In the genomic region with DNA sequence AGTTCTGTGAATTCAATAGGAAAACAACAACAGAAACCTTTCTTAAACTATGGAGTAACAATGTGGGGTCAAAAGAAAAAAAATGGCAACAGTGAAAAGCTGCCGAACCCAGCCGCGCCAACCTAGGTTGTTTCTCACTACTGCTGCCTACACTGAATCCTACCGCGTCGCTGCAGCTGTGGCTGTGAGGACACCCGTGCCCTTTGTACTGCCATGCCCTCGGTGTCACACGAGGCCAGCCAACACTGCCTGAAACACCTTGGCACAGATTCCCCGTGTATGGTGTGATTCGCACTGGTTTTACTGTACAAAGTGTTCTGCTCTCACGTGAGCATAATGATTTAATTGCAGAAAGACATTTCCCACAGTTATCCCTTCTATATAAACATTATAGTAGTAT, we compare ENCODE assay signal across 8 mouse cellular contexts. TPM values are rescaled to one million over a fixed set of nuclear protein-coding genes. Genes with fewer than 3 reads are reported as not detected.
A peak's percentile ranks its signal among the peaks of the same experiment; 100 is the strongest.
DNase-seq lines count a peak whose midpoint lies in the region; ATAC-seq and TF ChIP-seq lines count a peak whose summit lies in the region.

No protein-coding gene starts in this region.

- no peak for ATAC-seq in lung, embryonic 14.5 days (ENCODE audit: insufficient read depth)

- peak overlapping the region; percentile 87 for H3K4me3 ChIP-seq in lung, embryonic 14.5 days (ENCODE audit: low read depth, low read length)

- H3K9ac ChIP-seq in lung, embryonic 14.5 days: peak overlapping the region; percentile 89

- peak overlapping the region; percentile 80 for H3K4me2 ChIP-seq in lung, embryonic 14.5 days

- H3K36me3 ChIP-seq in lung, embryonic 14.5 days (ENCODE audit: insufficient read depth): peaks cover 13% of the 10 kb centered on the region; the same call in 1 of the 2 replicates

- DNase-seq in right cerebral cortex, adult 18-20 months: peak; percentile 21
- no peak for DNase-seq in right cerebral cortex, postnatal 4 days
- peak; percentile 34 to 43 for DNase-seq in cerebellum, postnatal 25 days
- peak; percentile 61 for DNase-seq in gonadal fat pad, adult 2 months (ENCODE audit: low read depth)
- peak; percentile 66 for DNase-seq in kidney, adult 11 months
- peak; percentile 43 for DNase-seq in lung, embryonic 14.5 days
- peak; percentile 35 for DNase-seq in retina, embryonic 14.5 days (ENCODE audit: low spot score)
- no peak for DNase-seq in ovary, adult 18-20 months (ENCODE audit: low spot score)

- no peak overlapping the region for H3K27ac ChIP-seq in lung, embryonic 14.5 days (ENCODE audit: low read depth)

- no peaks in the 10 kb centered on the region for H3K9me3 ChIP-seq in lung, embryonic 14.5 days (ENCODE audit: low read depth, low read length)

- peaks cover 5% of the 10 kb centered on the region; the same call in 1 of the 2 replicates for H3K4me1 ChIP-seq in lung, embryonic 14.5 days (ENCODE audit: insufficient read depth)

- WGBS in lung, embryonic 14.5 days: 20% methylated on average over 12 of the region's 12 CpGs

- no peaks in the 10 kb centered on the region for H3K27me3 ChIP-seq in lung, embryonic 14.5 days (ENCODE audit: insufficient read depth, low read length)

- no peak for TF ChIP-seq CTCF in lung, embryonic 14.5 days (IDR thresholded peaks at IDR 0.05; ENCODE audit: low read depth)

RNA-seq across cellular contexts. Expression of a gene that starts 0.9 kb away (rescaled TPM):
- polyA plus RNA-seq in gonadal fat pad, adult 2 months (2012; rRNA removed): 46.0 and 58.7 TPM in 2 replicates
- 53.7 and 55.3 TPM in 2 replicates for polyA plus RNA-seq in lung, embryonic 14.5 days (2014; fragmentation: Nextera tagmentation; extraction: Ambion mirVana)

RNA-seq across cellular contexts. Expression of a gene that starts 43.2 kb away (rescaled TPM):
- polyA plus RNA-seq in gonadal fat pad, adult 2 months (2012; rRNA removed): 6.1 and 7.7 TPM in 2 replicates
- polyA plus RNA-seq in lung, embryonic 14.5 days (2014; fragmentation: Nextera tagmentation; extraction: Ambion mirVana): 21.9 and 25.2 TPM in 2 replicates

RNA-seq across cellular contexts. Expression of a gene that starts 43.3 kb away (rescaled TPM):
- 3.5 and 5.2 TPM in 2 replicates for polyA plus RNA-seq in gonadal fat pad, adult 2 months (2012; rRNA removed)
- polyA plus RNA-seq in lung, embryonic 14.5 days (2014; fragmentation: Nextera tagmentation; extraction: Ambion mirVana): 3.8 and 4.5 TPM in 2 replicates

RNA-seq across cellular contexts. Expression of a gene that starts 56.7 kb away (rescaled TPM):
- 246 and 300 TPM in 2 replicates for polyA plus RNA-seq in gonadal fat pad, adult 2 months (2012; rRNA removed)
- 224 and 244 TPM in 2 replicates for polyA plus RNA-seq in lung, embryonic 14.5 days (2014; fragmentation: Nextera tagmentation; extraction: Ambion mirVana)

RNA-seq across cellular contexts. Expression of a gene that starts 56.8 kb away (rescaled TPM):
- 162 and 250 TPM in 2 replicates for polyA plus RNA-seq in gonadal fat pad, adult 2 months (2012; rRNA removed)
- polyA plus RNA-seq in lung, embryonic 14.5 days (2014; fragmentation: Nextera tagmentation; extraction: Ambion mirVana): 288 and 300 TPM in 2 replicates

Comparison
In these comparisons a context has a peak if more than half of its experiments do, and no peak if none do; other contexts are left out.
1. DNase-seq: peak in right cerebral cortex, adult 18-20 months (single experiment), cerebellum, postnatal 25 days (2 of 2), gonadal fat pad, adult 2 months (single experiment), kidney, adult 11 months (single experiment), lung, embryonic 14.5 days (single experiment) and retina, embryonic 14.5 days (single experiment); none in right cerebral cortex, postnatal 4 days (single experiment) and ovary, adult 18-20 months (single experiment).